Mouse (Mus musculus) intestine, embryonic 16.5 days (tissue): ENCODE measurements around the gene Aoc3. TPM values are rescaled to one million over a fixed set of nuclear protein-coding genes. Genes with fewer than 3 reads are reported as not detected.
A peak's percentile ranks its signal among the peaks of the same experiment; 100 is the strongest.

Experiments used
- ATAC-seq: fragments of 200-750 bp; cut with Nextera tagmentation; 2 replicates; pipeline ENCODE4 v1.8.0; 2017; ENCODE audit warnings: moderate TSS enrichment, moderate library complexity
- H3K27ac ChIP-seq: fragments of 300-500 bp; sonication (generic); 2 replicates; pipeline ENCODE4 v1.5.1; 2014; ENCODE audit warnings: mild to moderate bottlenecking, low read length
- H3K27me3 ChIP-seq: fragments of 300-500 bp; sonication (generic); replicated peaks from 2 replicates; pipeline ENCODE4 v1.6.1; 2014; ENCODE audit warnings: low read length, control low read depth, mixed read lengths; ENCODE audit not compliant: control insufficient read depth, insufficient read depth
- H3K36me3 ChIP-seq: fragments of 300-500 bp; sonication (generic); 2 replicates; pipeline ENCODE4 v1.6.1; 2014; ENCODE audit warnings: low read length, control low read depth; ENCODE audit not compliant: control insufficient read depth, insufficient read depth
- H3K4me1 ChIP-seq: fragments of 300-500 bp; sonication (generic); 2 replicates; pipeline ENCODE4 v1.6.1; 2014; ENCODE audit warnings: low read length, control low read depth, mixed read lengths; ENCODE audit not compliant: control insufficient read depth, insufficient read depth
- H3K4me2 ChIP-seq: fragments of 300-500 bp; sonication (generic); 2 replicates; pipeline ENCODE4 v1.6.1; 2014; ENCODE audit warnings: low read depth, low read length, control low read depth
- H3K4me3 ChIP-seq: fragments of 300-500 bp; sonication (generic); 2 replicates; pipeline ENCODE4 v1.5.1; 2014; ENCODE audit warnings: mild to moderate bottlenecking, low read length
- H3K9ac ChIP-seq: fragments of 300-500 bp; sonication (generic); 2 replicates; pipeline ENCODE4 v1.6.1; 2014; ENCODE audit warnings: low read depth, low read length
- H3K9me3 ChIP-seq: fragments of 300-500 bp; sonication (generic); 2 replicates; pipeline ENCODE4 v1.6.1; 2016; ENCODE audit warnings: low read length, control low read depth; ENCODE audit not compliant: control insufficient read depth
- WGBS: fragments of 180-500 bp; shearing (Covaris S2); extraction: QIAGEN DNeasy Blood & Tissue Kit; methylation state at CpG from one replicate; pipeline ENCODE4 v1.1.7; 2014; 5-methylcytosine and 5-hydroxymethylcytosine counted together
- polyA plus RNA-seq: library from polyadenylated mRNA; unstranded; fragments of >200 nt; fragmentation: Nextera tagmentation; extraction: Ambion mirVana; gene quantifications from 2 replicates; pipeline ENCODE4 v1.2.1, GENCODE M21; 2015

Aoc3 gene
- polyA plus RNA-seq, result 2.4 and 2.7 TPM in 2 replicates

DNA sequence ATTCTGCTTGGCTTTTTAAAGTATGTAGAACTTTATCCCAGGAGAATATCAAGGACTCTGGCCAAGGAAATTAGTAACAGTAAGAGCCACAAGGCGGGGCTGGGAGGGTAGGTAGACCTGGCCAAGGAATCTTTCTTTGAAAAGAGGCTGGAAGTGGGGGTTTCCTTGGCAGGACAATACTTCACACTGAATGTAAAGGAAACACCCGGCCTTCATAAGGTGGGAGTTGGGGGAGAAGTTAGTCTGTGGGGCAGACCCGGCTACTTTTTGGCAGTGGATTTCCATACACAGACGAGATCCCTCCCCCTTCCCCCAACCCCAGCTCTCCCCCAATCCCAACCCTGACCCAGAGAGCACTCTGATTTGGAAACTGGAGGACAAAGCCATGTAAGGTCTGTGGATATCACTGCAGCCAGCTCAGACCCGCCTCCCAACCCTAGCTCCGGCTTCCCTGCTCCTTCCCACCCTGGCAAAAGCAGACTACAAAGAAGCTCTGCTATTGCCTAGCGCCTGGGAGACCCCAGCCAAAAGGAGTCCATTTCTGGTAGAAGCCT, at the start of gene Aoc3:
Aoc3 (plus strand) TSS at position 235 of the 554 bp plus-strand sequence.
- WGBS, result 55% methylated on average over 7 of the region's 7 CpGs
- peak within 1 kb of the TSS; percentile 20; the same call in 1 of the 2 replicates for H3K4me3 ChIP-seq
- H3K4me2 ChIP-seq, result peak within 1 kb of the TSS; percentile 24; the same call in 1 of the 2 replicates
- H3K9ac ChIP-seq, result peak within 1 kb of the TSS; percentile 30; the same call in 1 of the 2 replicates
- H3K27ac ChIP-seq, result peak within 1 kb of the TSS; percentile 65
- H3K9me3 ChIP-seq, result no peaks in the 10 kb centered on the region
- H3K36me3 ChIP-seq, result peaks cover 2% of the 10 kb centered on the region
- H3K4me1 ChIP-seq, result peaks cover 8% of the 10 kb centered on the region; the same call in 1 of the 2 replicates
- peak; percentile 54 for ATAC-seq
- no peaks in the 10 kb centered on the region for H3K27me3 ChIP-seq

DNA sequence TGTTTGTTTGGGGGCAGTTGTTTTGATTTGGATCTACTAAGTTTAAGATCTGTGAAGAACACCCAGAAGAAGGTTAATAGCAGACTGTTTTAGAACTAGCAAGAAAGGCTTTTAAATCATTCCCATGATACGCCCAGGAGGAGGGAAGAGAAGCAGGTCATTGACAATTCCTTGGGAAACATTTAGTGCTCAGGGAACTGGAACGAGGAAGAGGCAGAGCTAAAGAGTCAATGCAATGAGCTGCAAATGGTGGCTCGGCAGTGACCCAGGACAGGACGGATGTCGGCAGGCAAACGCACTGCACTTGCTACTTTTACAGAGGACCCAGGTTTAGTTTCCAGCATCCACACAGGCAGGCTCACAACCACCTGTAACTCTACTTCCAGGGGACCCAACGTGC, 49.6 kb upstream of the Aoc3 start:
- H3K4me2 ChIP-seq, result no peak overlapping the region
- peaks cover 29% of the 10 kb centered on the region for H3K4me1 ChIP-seq
- no peak overlapping the region for H3K4me3 ChIP-seq
- no peaks in the 10 kb centered on the region for H3K9me3 ChIP-seq
- no peak overlapping the region for H3K9ac ChIP-seq
- no peaks in the 10 kb centered on the region for H3K36me3 ChIP-seq
- WGBS, result 54% methylated on average over 7 of the region's 7 CpGs
- ATAC-seq, result no peak
- H3K27me3 ChIP-seq, result no peaks in the 10 kb centered on the region
- H3K27ac ChIP-seq, result no peak overlapping the region

DNA sequence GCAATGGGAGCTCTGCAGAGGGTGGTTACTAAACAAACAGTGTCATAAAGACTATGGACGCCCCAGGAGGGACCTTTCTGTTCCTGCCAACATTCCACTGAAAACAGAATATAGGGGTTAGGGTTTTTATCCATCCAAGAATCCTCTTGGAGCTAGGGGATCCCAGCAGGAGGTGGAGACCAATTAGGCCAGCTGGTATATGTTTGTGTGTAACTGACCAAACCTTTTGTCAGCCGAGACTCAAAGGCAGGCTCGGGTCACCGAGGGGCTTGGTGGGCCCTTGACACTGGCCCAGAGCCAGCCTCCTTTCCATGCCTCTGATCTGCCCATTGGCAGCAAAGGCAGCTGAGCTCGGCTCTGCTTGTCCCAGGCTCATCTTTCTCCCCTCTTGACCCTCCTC, 47.5 kb upstream of the Aoc3 start:
- WGBS, result 43% methylated on average over 5 of the region's 5 CpGs
- no peak overlapping the region for H3K9ac ChIP-seq
- H3K4me1 ChIP-seq, result peaks cover 9% of the 10 kb centered on the region
- no peak overlapping the region for H3K27ac ChIP-seq
- ATAC-seq, result no peak
- no peak overlapping the region for H3K4me2 ChIP-seq
- no peak overlapping the region for H3K4me3 ChIP-seq
- no peaks in the 10 kb centered on the region for H3K36me3 ChIP-seq
- no peaks in the 10 kb centered on the region for H3K27me3 ChIP-seq
- no peaks in the 10 kb centered on the region for H3K9me3 ChIP-seq

DNA sequence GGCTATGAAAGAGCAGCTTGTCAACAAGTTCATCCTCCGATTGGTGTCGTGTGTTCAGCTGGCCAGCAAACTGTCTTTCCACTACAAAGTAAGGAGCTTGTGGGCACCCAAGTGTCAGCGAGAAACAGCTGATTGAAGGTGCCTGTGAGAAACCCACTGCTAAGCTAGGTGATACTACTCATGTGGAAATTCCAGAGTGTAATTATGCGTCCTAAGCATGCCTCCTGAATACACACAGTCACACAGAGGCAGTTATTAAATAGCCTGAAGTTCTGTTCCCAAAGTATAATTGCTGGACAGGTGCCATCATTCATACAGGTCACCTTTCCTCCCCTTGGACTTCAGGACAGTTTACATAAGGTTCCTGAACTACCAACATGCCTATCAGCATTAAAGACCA, 46.6 kb upstream of the Aoc3 start:
- ATAC-seq, result no peak
- no peaks in the 10 kb centered on the region for H3K27me3 ChIP-seq
- no peaks in the 10 kb centered on the region for H3K9me3 ChIP-seq
- no peak overlapping the region for H3K27ac ChIP-seq
- no peak overlapping the region for H3K4me2 ChIP-seq
- no peaks in the 10 kb centered on the region; the same call in 1 of the 2 replicates for H3K36me3 ChIP-seq
- peaks cover 7% of the 10 kb centered on the region for H3K4me1 ChIP-seq
- no peak overlapping the region for H3K4me3 ChIP-seq
- 70% methylated on average over 4 of the region's 4 CpGs for WGBS
- H3K9ac ChIP-seq, result no peak overlapping the region

DNA sequence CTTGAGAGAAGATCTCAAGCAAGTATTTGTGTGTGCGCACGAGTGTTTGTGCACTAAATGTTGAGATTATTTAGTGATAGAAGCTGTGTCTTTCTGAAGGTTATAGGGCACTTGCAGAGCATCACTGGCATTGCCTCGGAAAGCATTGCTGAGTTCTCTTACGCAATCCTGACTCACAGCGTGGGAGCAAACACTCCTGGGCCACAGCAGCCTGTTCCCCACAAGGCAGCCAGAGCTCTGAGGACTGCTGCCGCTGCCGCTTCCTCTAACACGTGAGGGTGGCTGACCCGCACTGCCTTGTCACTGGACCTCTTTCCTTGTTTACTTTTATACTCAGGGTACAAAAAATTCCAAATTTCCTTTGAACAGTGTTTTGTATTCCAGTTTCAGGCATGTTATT, 43.1 kb upstream of the Aoc3 start:
- Histone ChIP-seq H3K9ac (no peak overlapping the region), H3K9me3 (no peaks in the 10 kb centered on the region), H3K4me2 (no peak overlapping the region), H3K4me3 (no peak overlapping the region), H3K27ac (no peak overlapping the region), H3K27me3 (no peaks in the 10 kb centered on the region), H3K36me3 (peaks cover 7% of the 10 kb centered on the region; the same call in 1 of the 2 replicates), H3K4me1 (no peaks in the 10 kb centered on the region)
- WGBS, result 79% methylated on average over 9 of the region's 9 CpGs
- ATAC-seq, result no peak

DNA sequence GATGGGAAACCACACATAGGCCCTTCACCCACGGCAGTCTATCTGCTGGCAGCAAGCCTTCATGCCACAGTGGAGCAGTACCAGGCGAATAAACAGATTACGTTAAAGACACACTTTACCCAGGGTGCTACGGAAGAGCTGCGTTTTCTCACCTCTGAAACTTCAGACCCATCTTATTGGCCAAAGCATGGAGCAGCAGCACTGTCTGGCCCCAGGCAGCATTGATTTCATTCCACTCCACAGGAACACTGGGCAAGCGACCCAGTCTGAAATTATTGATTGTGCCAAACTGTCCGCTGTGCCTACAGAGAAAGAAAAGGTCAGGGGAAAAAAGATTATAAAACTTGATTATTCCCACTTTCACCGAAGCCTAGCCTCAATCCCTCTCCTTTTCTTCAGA, 39.2 kb upstream of the Aoc3 start:
- H3K27ac ChIP-seq, result no peak overlapping the region
- no peak overlapping the region for H3K9ac ChIP-seq
- 96% methylated on average over 8 of the region's 8 CpGs for WGBS
- no peak overlapping the region for H3K4me2 ChIP-seq
- no peak for ATAC-seq
- H3K27me3 ChIP-seq, result no peaks in the 10 kb centered on the region
- no peaks in the 10 kb centered on the region for H3K4me1 ChIP-seq
- no peak overlapping the region for H3K4me3 ChIP-seq
- peaks cover 19% of the 10 kb centered on the region for H3K36me3 ChIP-seq
- no peaks in the 10 kb centered on the region for H3K9me3 ChIP-seq

DNA sequence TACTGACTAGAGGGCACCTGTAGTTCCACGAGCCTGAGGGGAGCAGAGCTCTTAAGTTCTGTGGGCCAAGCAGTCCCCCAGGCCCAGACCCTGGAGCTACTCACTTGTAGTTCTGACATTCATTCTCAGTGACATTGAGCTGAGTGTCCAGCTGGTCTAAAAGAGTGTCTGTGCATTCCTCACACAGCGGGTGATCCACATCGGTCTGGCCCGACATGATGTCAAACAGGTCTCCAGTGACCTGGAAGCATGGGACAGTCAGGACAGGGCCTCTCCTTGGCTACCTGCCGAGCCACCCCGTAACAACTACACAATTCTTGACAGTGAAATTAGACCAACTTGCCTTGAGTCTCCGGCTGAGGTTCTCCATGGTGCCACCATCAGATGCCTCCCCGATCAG, 35.2 kb upstream of the Aoc3 start:
- WGBS, result 91% methylated on average over 8 of the region's 8 CpGs
- H3K4me2 ChIP-seq, result no peak overlapping the region
- ATAC-seq, result no peak
- H3K36me3 ChIP-seq, result peaks cover 18% of the 10 kb centered on the region; the same call in 1 of the 2 replicates
- no peaks in the 10 kb centered on the region for H3K27me3 ChIP-seq
- H3K27ac ChIP-seq, result no peak overlapping the region
- no peak overlapping the region for H3K4me3 ChIP-seq
- H3K9me3 ChIP-seq, result no peaks in the 10 kb centered on the region
- no peak overlapping the region for H3K9ac ChIP-seq
- H3K4me1 ChIP-seq, result no peaks in the 10 kb centered on the region

DNA sequence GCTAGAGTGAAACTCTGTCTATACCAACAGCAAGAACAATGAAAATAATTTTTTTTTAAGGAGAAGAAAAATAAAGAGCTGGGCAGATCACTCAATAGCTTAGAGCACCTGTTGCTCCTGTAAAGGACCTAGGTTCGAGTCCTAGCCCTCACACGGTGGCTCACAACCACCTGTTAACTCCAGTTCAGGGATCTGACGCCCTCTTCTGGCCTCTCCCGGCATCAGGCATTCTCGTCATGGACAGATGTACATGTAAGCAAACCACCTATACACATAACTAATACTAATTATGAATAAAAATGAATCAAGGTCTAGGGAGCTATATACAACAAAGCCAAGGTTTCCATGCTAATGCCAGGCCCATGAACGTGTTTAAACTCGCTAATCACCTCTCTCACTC, 29.5 kb upstream of the Aoc3 start:
- H3K27ac ChIP-seq, result no peak overlapping the region
- WGBS, result 63% methylated on average over 7 of the region's 7 CpGs
- H3K4me1 ChIP-seq, result peaks cover 13% of the 10 kb centered on the region; the same call in 1 of the 2 replicates
- H3K36me3 ChIP-seq, result 0 out of 2 replicates have a peak, but pooled peaks cover 3% of the 10 kb centered on the region
- peak overlapping the region; percentile 85 for H3K4me2 ChIP-seq
- peak overlapping the region; percentile 87 for H3K9ac ChIP-seq
- no peaks in the 10 kb centered on the region for H3K27me3 ChIP-seq
- H3K9me3 ChIP-seq, result no peaks in the 10 kb centered on the region
- no peak for ATAC-seq
- peak overlapping the region; percentile 90 for H3K4me3 ChIP-seq

DNA sequence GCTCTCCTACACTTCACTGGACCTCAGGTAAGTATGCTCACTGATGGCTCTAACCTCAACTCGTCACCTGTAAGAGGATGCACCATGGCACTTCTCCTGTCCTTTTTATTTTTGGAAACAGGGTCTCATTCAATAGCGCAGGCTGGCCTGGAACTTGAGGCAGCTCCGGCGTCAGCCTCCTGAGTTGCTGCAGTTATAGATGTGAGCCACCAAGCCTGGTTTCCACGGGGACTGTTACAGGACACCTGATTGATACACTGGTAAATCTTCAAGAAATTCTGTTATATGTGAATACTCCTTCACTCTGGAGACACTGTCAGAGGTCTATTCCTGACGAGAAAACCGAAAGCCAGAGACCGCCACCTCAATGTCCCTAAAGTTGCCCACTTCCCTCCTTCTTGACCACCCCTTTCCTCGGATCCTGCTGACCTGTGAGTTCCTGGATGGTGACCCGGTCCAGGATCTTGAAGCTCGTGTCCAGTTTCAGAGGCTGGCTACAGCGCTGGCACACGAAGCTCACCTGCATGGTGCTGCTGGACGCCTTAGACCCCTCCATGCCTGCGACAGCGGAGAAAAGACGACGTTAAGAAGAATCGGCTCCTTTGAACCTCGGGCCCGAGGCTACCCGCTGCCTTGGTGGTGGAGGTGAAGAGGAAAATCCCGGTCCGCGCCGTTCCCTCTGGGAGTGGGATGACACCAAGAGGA, 29.0 kb upstream of the Aoc3 start:
- WGBS, result 11% methylated on average over 26 of the region's 26 CpGs
- Histone ChIP-seq H3K4me3 (peak overlapping the region; percentile 90), H3K9me3 (no peaks in the 10 kb centered on the region), H3K4me2 (peak overlapping the region; percentile 85), H3K27ac (peak overlapping the region; percentile 43; the same call in 1 of the 2 replicates), H3K9ac (peak overlapping the region; percentile 87), H3K36me3 (0 out of 2 replicates have a peak, but pooled peaks cover 3% of the 10 kb centered on the region), H3K27me3 (no peaks in the 10 kb centered on the region), H3K4me1 (peaks cover 13% of the 10 kb centered on the region; the same call in 1 of the 2 replicates)
- ATAC-seq, result peak; percentile 54
